In the genomic region with DNA sequence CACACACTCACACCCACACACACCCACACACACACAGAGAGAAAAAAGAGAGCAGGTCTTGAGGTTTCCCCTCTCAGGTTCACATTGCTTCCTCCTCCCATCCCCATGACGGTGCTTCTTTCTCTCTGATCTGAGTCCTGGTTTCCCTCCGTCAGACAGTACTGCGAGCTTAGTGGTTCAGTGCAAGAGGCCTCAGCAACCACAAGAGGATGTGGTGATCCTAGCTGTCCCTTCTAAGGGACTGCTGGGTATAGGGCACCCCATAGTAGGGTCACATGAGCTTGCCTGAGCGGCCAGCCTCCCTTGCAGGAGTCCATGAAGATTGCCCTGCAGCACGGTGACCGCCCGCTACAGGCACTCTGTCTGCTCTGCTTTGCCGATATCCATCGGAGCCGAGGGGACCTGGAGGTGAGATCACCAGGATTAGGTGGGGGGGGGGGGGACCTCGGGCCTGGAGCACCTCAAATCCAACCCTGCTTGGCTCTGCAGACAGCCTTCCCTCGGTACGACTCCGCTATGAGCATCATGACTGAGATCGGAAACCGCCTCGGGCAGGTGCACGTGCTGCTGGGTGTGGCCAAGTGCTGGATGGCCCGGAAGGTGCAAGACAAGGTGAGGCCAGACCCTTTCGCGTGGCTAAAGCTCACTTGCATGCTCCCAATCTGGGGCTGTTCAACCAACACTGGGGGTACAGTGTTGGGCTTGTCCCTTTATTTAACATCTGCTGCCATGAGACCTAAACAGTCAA, we compare ENCODE assay signal across 11 mouse cellular contexts. TPM values are rescaled to one million over a fixed set of nuclear protein-coding genes. Genes with fewer than 3 reads are reported as not detected.
DNase-seq lines count a peak whose midpoint lies in the region; ATAC-seq lines count a peak whose summit lies in the region.
"Had no signal": no experiment of that assay in that cellular context is flagged by ENCODE, and none has a peak within 500 bp of the region (broad histone marks: within the 10 kb centered on the region; RNA-seq: fewer than 3 reads in every experiment).

No protein-coding gene starts in this region.

- no peak overlapping the region for H3K27ac ChIP-seq in intestine, embryonic 14.5 days (ENCODE audit: low read depth)
- H3K27ac ChIP-seq in intestine, embryonic 16.5 days (ENCODE audit: low read length): no peak overlapping the region
- H3K27ac ChIP-seq: embryonic facial prominence, embryonic 15.5 days; midbrain, embryonic 12.5 days had no signal

- no peak overlapping the region for H3K9ac ChIP-seq in intestine, embryonic 14.5 days (ENCODE audit: low read length)
- H3K9ac ChIP-seq in intestine, embryonic 16.5 days (ENCODE audit: low read depth, low read length): no peak overlapping the region
- H3K9ac ChIP-seq: embryonic facial prominence, embryonic 15.5 days; midbrain, embryonic 12.5 days had no signal

- H3K4me1 ChIP-seq in intestine, embryonic 14.5 days (replicated peaks; ENCODE audit: control insufficient read depth, insufficient read depth, low read length): no peaks in the 10 kb centered on the region
- H3K4me1 ChIP-seq in intestine, embryonic 16.5 days (ENCODE audit: control insufficient read depth, insufficient read depth, low read length): no peaks in the 10 kb centered on the region
- H3K4me1 ChIP-seq: embryonic facial prominence, embryonic 15.5 days; midbrain, embryonic 12.5 days had no signal

- no peaks in the 10 kb centered on the region for H3K36me3 ChIP-seq in intestine, embryonic 14.5 days (ENCODE audit: control insufficient read depth, insufficient read depth, low read length)
- no peaks in the 10 kb centered on the region for H3K36me3 ChIP-seq in intestine, embryonic 16.5 days (ENCODE audit: control insufficient read depth, insufficient read depth, low read length)
- H3K36me3 ChIP-seq: embryonic facial prominence, embryonic 15.5 days; midbrain, embryonic 12.5 days had no signal

- H3K27me3 ChIP-seq in intestine, embryonic 14.5 days (replicated peaks; ENCODE audit: control insufficient read depth, insufficient read depth, low read length): no peaks in the 10 kb centered on the region
- H3K27me3 ChIP-seq in intestine, embryonic 16.5 days (replicated peaks; ENCODE audit: control insufficient read depth, insufficient read depth, low read length): no peaks in the 10 kb centered on the region
- H3K27me3 ChIP-seq: embryonic facial prominence, embryonic 15.5 days; midbrain, embryonic 12.5 days had no signal

- no peaks in the 10 kb centered on the region for H3K9me3 ChIP-seq in intestine, embryonic 14.5 days (ENCODE audit: control insufficient read depth, low read length)
- H3K9me3 ChIP-seq in intestine, embryonic 16.5 days (ENCODE audit: control insufficient read depth, low read length): no peaks in the 10 kb centered on the region
- H3K9me3 ChIP-seq: embryonic facial prominence, embryonic 15.5 days; midbrain, embryonic 12.5 days had no signal

- ATAC-seq in intestine, embryonic 14.5 days (replicated peaks; ENCODE audit: low FRiP score, low TSS enrichment, low read depth): 0 out of 2 replicates have a peak, but pooled peaks have one; percentile 50
- ATAC-seq in intestine, embryonic 16.5 days: no peak
- peak; percentile 44 for ATAC-seq in megakaryocyte-erythroid progenitor cell, adult 5-6 weeks (replicated peaks; ENCODE audit: low FRiP score, low TSS enrichment, poor library complexity, severe bottlenecking)

- 67% methylated on average over 21 of the region's 21 CpGs for WGBS in intestine, embryonic 14.5 days
- 63% methylated on average over 21 of the region's 21 CpGs for WGBS in intestine, embryonic 16.5 days

- DNase-seq in intestine, embryonic 14.5 days (ENCODE audit: low spot score): no peak
- DNase-seq in CD4-positive, CD25-positive, alpha-beta regulatory T cell, adult 2 months (ENCODE audit: low read depth, low spot score): peak; percentile 79
- peak; percentile 42 for DNase-seq in c-Kit-positive CD71-negative TER-119-negative erythroid progenitor cells, embryonic 14.5 days (ENCODE audit: low read depth)
- DNase-seq in ovary, adult 18-20 months (ENCODE audit: low spot score): no peak
- DNase-seq in retina, postnatal 1 day: no peak
- no peak for DNase-seq in kidney, adult 18-20 months
- DNase-seq: heart, adult 18-20 months had no signal

- H3K4me3 ChIP-seq in intestine, embryonic 14.5 days (ENCODE audit: low read depth, low read length): no peak overlapping the region
- H3K4me3 ChIP-seq in intestine, embryonic 16.5 days (ENCODE audit: low read length): no peak overlapping the region
- H3K4me3 ChIP-seq: embryonic facial prominence, embryonic 15.5 days; midbrain, embryonic 12.5 days had no signal

- H3K4me2 ChIP-seq in intestine, embryonic 14.5 days (ENCODE audit: low read length): no peak overlapping the region
- H3K4me2 ChIP-seq in intestine, embryonic 16.5 days (ENCODE audit: low read depth, low read length): no peak overlapping the region
- H3K4me2 ChIP-seq: embryonic facial prominence, embryonic 15.5 days; midbrain, embryonic 12.5 days had no signal

RNA-seq across cellular contexts. Expression of a gene that starts 7.4 kb away (rescaled TPM):
- 0.55 and 1.5 TPM in 2 replicates for polyA plus RNA-seq in intestine, embryonic 14.5 days (2014; fragmentation: Nextera tagmentation; extraction: Ambion mirVana)
- 0.72 and 0.94 TPM in 2 replicates for polyA plus RNA-seq in intestine, embryonic 16.5 days (2015; fragmentation: Nextera tagmentation; extraction: Ambion mirVana)
- not detected in 2 replicates for total RNA-seq in megakaryocyte-erythroid progenitor cell, adult 5-6 weeks (2014; fragmentation: Nextera tagmentation)
- total RNA-seq in megakaryocyte-erythroid progenitor cell, adult 5-6 weeks (2017): 0.80 TPM in 1 of 2 replicates, not detected in the other

RNA-seq across cellular contexts. Expression of a gene that starts 11.0 kb away (rescaled TPM):
- 280 and 322 TPM in 2 replicates for polyA plus RNA-seq in intestine, embryonic 14.5 days (2014; fragmentation: Nextera tagmentation; extraction: Ambion mirVana)
- 238 and 252 TPM in 2 replicates for polyA plus RNA-seq in intestine, embryonic 16.5 days (2015; fragmentation: Nextera tagmentation; extraction: Ambion mirVana)
- 172 and 200 TPM in 2 replicates for total RNA-seq in megakaryocyte-erythroid progenitor cell, adult 5-6 weeks (2014; fragmentation: Nextera tagmentation)
- total RNA-seq in megakaryocyte-erythroid progenitor cell, adult 5-6 weeks (2017): 297 and 355 TPM in 2 replicates

RNA-seq across cellular contexts. Expression of a gene that starts 27.4 kb away (rescaled TPM):
- 29.7 and 32.3 TPM in 2 replicates for polyA plus RNA-seq in intestine, embryonic 14.5 days (2014; fragmentation: Nextera tagmentation; extraction: Ambion mirVana)
- polyA plus RNA-seq in intestine, embryonic 16.5 days (2015; fragmentation: Nextera tagmentation; extraction: Ambion mirVana): 30.2 and 32.3 TPM in 2 replicates
- 18.9 and 21.3 TPM in 2 replicates for total RNA-seq in megakaryocyte-erythroid progenitor cell, adult 5-6 weeks (2014; fragmentation: Nextera tagmentation)
- 6.4 and 10.6 TPM in 2 replicates for total RNA-seq in megakaryocyte-erythroid progenitor cell, adult 5-6 weeks (2017)

RNA-seq across cellular contexts. Expression of a gene that starts 39.4 kb away (rescaled TPM):
- polyA plus RNA-seq in intestine, embryonic 14.5 days (2014; fragmentation: Nextera tagmentation; extraction: Ambion mirVana): 5.3 and 6.9 TPM in 2 replicates
- polyA plus RNA-seq in intestine, embryonic 16.5 days (2015; fragmentation: Nextera tagmentation; extraction: Ambion mirVana): 4.2 and 6.1 TPM in 2 replicates
- total RNA-seq in megakaryocyte-erythroid progenitor cell, adult 5-6 weeks (2014; fragmentation: Nextera tagmentation): 5.9 and 10.4 TPM in 2 replicates
- 3.7 and 8.8 TPM in 2 replicates for total RNA-seq in megakaryocyte-erythroid progenitor cell, adult 5-6 weeks (2017)

Comparison
In these comparisons a context has a peak if more than half of its experiments do, and no peak if none do; other contexts are left out.
1. DNase-seq: peak in CD4-positive, CD25-positive, alpha-beta regulatory T cell, adult 2 months (single experiment) and c-Kit-positive CD71-negative TER-119-negative erythroid progenitor cells, embryonic 14.5 days (single experiment); none in intestine, embryonic 14.5 days (single experiment), ovary, adult 18-20 months (single experiment), retina, postnatal 1 day (single experiment) and kidney, adult 18-20 months (single experiment).